Mouse (Mus musculus) MEL (cell line): ENCODE results near the gene Prnd. TPM values are rescaled to one million over a fixed set of nuclear protein-coding genes. Genes with fewer than 3 reads are reported as not detected.

Experiments used
- DNase-seq: peaks from one replicate; pipeline ENCODE4 v3.0.0; 2011; ENCODE audit warnings: low read depth, low spot score
- H3K27ac ChIP-seq: 2 replicates; pipeline ENCODE4 v1.5.1; 2012; ENCODE audit warnings: low read depth, mild to moderate bottlenecking, control low read depth, low read length, moderate library complexity; ENCODE audit not compliant: control insufficient read depth
- H3K27me3 ChIP-seq, 2 experiments: fragments of 150-350 bp in 1 of 2; sonication (generic) in 1 of 2; 2 replicates each; pipeline ENCODE4 v1.6.1; 2012; ENCODE audit warnings: low read length in 2 of 2, mild to moderate bottlenecking in 2 of 2, improper control_type of control experiment in 1 of 2, moderate library complexity in 1 of 2; ENCODE audit not compliant: insufficient read depth in 2 of 2, control insufficient read depth in 1 of 2
- H3K36me3 ChIP-seq, 2 experiments: 2 replicates each; pipeline ENCODE4 v1.6.1; 2012 to 2014; ENCODE audit warnings: low read length in 2 of 2, improper control_type of control experiment in 1 of 2, inconsistent platforms in 1 of 2, mild to moderate bottlenecking in 1 of 2; ENCODE audit not compliant: insufficient read depth in 2 of 2, control insufficient read depth in 1 of 2
- H3K4me1 ChIP-seq, 2 experiments: fragments of 150-350 bp in 1 of 2; sonication (generic) in 1 of 2; 2 replicates each; pipeline ENCODE4 v1.6.1; 2012; ENCODE audit warnings: low read length in 2 of 2, improper control_type of control experiment in 1 of 2, mild to moderate bottlenecking in 1 of 2; ENCODE audit not compliant: insufficient read depth in 2 of 2, control insufficient read depth in 1 of 2
- H3K4me3 ChIP-seq, 2 experiments: fragments of 150-350 bp in 1 of 2; sonication (generic) in 1 of 2; 2 replicates each; pipeline ENCODE4 v1.5.1; 2012; ENCODE audit warnings: low read depth in 2 of 2, low read length in 2 of 2, mild to moderate bottlenecking in 2 of 2, moderate library complexity in 2 of 2, control low read depth in 1 of 2, improper control_type of control experiment in 1 of 2; ENCODE audit not compliant: control insufficient read depth in 1 of 2, insufficient read depth in 1 of 2
- H3K79me2 ChIP-seq: 2 replicates; pipeline ENCODE4 v1.6.1; 2012; ENCODE audit warnings: mild to moderate bottlenecking, low read length, moderate library complexity; ENCODE audit not compliant: control insufficient read depth, poor library complexity, insufficient read depth
- H3K9ac ChIP-seq: 2 replicates; pipeline ENCODE4 v1.6.1; 2012; ENCODE audit warnings: low read depth, mild to moderate bottlenecking, control low read depth, low read length, moderate library complexity; ENCODE audit not compliant: control insufficient read depth, poor library complexity, severe bottlenecking
- H3K9me3 ChIP-seq: fragments of 150-350 bp; sonication (generic); replicated peaks from 2 replicates; pipeline ENCODE4 v1.6.1; 2012; ENCODE audit warnings: mild to moderate bottlenecking, low read length, improper control_type of control experiment, moderate library complexity; ENCODE audit not compliant: insufficient read depth
- BHLHE40 ChIP-seq: IDR thresholded peaks from 2 replicates; pipeline ENCODE4 v1.6.1; 2012; ENCODE audit warnings: low read depth, mild to moderate bottlenecking, inconsistent platforms, low read length, improper control_type of control experiment, borderline replicate concordance
- CHD2 ChIP-seq: IDR thresholded peaks from 2 replicates; pipeline ENCODE4 v1.6.1; 2011; ENCODE audit warnings: low read length, improper control_type of control experiment
- CTCF ChIP-seq, 3 experiments: IDR thresholded peaks in 2 of 3; conservative IDR thresholded peaks in 1 of 3; 2 replicates each; pipeline ENCODE4 v1.5.1; 2011 to 2012; ENCODE audit warnings: low read length in 3 of 3, low read depth in 2 of 3, mild to moderate bottlenecking in 2 of 3, improper control_type of control experiment in 1 of 3, inconsistent platforms in 1 of 3, mixed read lengths in 1 of 3, moderate library complexity in 1 of 3; ENCODE audit not compliant: control insufficient read depth in 1 of 3, insufficient read depth in 1 of 3, poor library complexity in 1 of 3, severe bottlenecking in 1 of 3
- E2F4 ChIP-seq: IDR thresholded peaks from 2 replicates; pipeline ENCODE4 v1.6.1; 2011; ENCODE audit warnings: low read depth, low read length, improper control_type of control experiment, borderline replicate concordance
- ELF1 ChIP-seq: IDR thresholded peaks from 2 replicates; pipeline ENCODE4 v1.6.1; 2014; ENCODE audit warnings: low read depth, mild to moderate bottlenecking, inconsistent platforms, low read length, improper control_type of control experiment, moderate library complexity
- EP300 ChIP-seq, 2 experiments: IDR thresholded peaks; 2 replicates each; pipeline ENCODE4 v1.6.1; 2011; ENCODE audit warnings: improper control_type of control experiment in 2 of 2, low read length in 2 of 2, low read depth in 1 of 2, mild to moderate bottlenecking in 1 of 2
- GABPA ChIP-seq: IDR thresholded peaks from 2 replicates; pipeline ENCODE4 v1.6.1; 2012; ENCODE audit warnings: low read depth, mild to moderate bottlenecking, inconsistent platforms, low read length, improper control_type of control experiment, moderate library complexity
- HCFC1 ChIP-seq: IDR thresholded peaks from 2 replicates; pipeline ENCODE4 v1.6.1; 2012; ENCODE audit warnings: low read depth, mild to moderate bottlenecking, inconsistent platforms, low read length, improper control_type of control experiment, moderate library complexity
- MAFK ChIP-seq: IDR thresholded peaks from 2 replicates; pipeline ENCODE4 v1.6.1; 2011; ENCODE audit warnings: low read depth, mild to moderate bottlenecking, low read length, improper control_type of control experiment, borderline replicate concordance
- MAX ChIP-seq: IDR thresholded peaks from 2 replicates; pipeline ENCODE4 v1.6.1; 2011; ENCODE audit warnings: low read length, improper control_type of control experiment
- MAZ ChIP-seq: IDR thresholded peaks from 2 replicates; pipeline ENCODE4 v1.6.1; 2012; ENCODE audit warnings: low read depth, mild to moderate bottlenecking, inconsistent platforms, low read length, improper control_type of control experiment
- MEF2A ChIP-seq: IDR thresholded peaks from 2 replicates; pipeline ENCODE4 v1.6.1; 2014; ENCODE audit warnings: low read depth, mild to moderate bottlenecking, inconsistent platforms, low read length, improper control_type of control experiment; ENCODE audit not compliant: poor library complexity, insufficient replicate concordance, severe bottlenecking; ENCODE audit errors: extremely low read depth
- MXI1 ChIP-seq: IDR thresholded peaks from 2 replicates; pipeline ENCODE4 v1.6.1; 2011; ENCODE audit warnings: mild to moderate bottlenecking, low read depth, low read length, improper control_type of control experiment
- MYC ChIP-seq: IDR thresholded peaks from 2 replicates; pipeline ENCODE4 v1.6.1; 2011; ENCODE audit warnings: low read depth, mild to moderate bottlenecking, low read length, improper control_type of control experiment, moderate library complexity
- NELFE ChIP-seq: IDR thresholded peaks from 2 replicates; pipeline ENCODE4 v1.6.1; 2011; ENCODE audit warnings: low read depth, low read length, improper control_type of control experiment
- NRF1 ChIP-seq: IDR thresholded peaks from 2 replicates; pipeline ENCODE4 v1.6.1; 2014; ENCODE audit warnings: low read depth, mild to moderate bottlenecking, inconsistent platforms, low read length, improper control_type of control experiment, moderate library complexity; ENCODE audit not compliant: poor library complexity, insufficient read depth, severe bottlenecking
- POLR2AphosphoS2 ChIP-seq: IDR thresholded peaks from 2 replicates; pipeline ENCODE4 v1.6.1; 2011; ENCODE audit warnings: low read length, improper control_type of control experiment
- RAD21 ChIP-seq: IDR thresholded peaks from 2 replicates; pipeline ENCODE4 v1.6.1; 2011; ENCODE audit warnings: mild to moderate bottlenecking, low read depth, low read length, improper control_type of control experiment
- SIN3A ChIP-seq: IDR thresholded peaks from 2 replicates; pipeline ENCODE4 v1.6.1; 2012; ENCODE audit warnings: low read length, improper control_type of control experiment, inconsistent platforms
- TAL1 ChIP-seq: IDR thresholded peaks from 2 replicates; pipeline ENCODE4 v1.6.1; 2012; ENCODE audit warnings: mild to moderate bottlenecking, inconsistent platforms, low read length, moderate library complexity, mixed read lengths
- TBP ChIP-seq: IDR thresholded peaks from 2 replicates; pipeline ENCODE4 v1.8.0; 2011; ENCODE audit warnings: low read depth, low read length, improper control_type of control experiment
- TCF12 ChIP-seq: IDR thresholded peaks from 2 replicates; pipeline ENCODE4 v1.6.1; 2014; ENCODE audit warnings: low read depth, mild to moderate bottlenecking, inconsistent platforms, low read length, improper control_type of control experiment, moderate library complexity
- ZKSCAN1 ChIP-seq: IDR thresholded peaks from 2 replicates; pipeline ENCODE4 v1.6.1; 2012; ENCODE audit warnings: low read depth, mild to moderate bottlenecking, inconsistent platforms, low read length, improper control_type of control experiment, moderate library complexity
- ZMIZ1 ChIP-seq: IDR thresholded peaks from 2 replicates; pipeline ENCODE4 v1.6.1; 2012; ENCODE audit warnings: low read depth, mild to moderate bottlenecking, inconsistent platforms, low read length, improper control_type of control experiment, moderate library complexity
- ZNF384 ChIP-seq: IDR thresholded peaks from 2 replicates; pipeline ENCODE4 v1.6.1; 2012; ENCODE audit warnings: low read depth, mild to moderate bottlenecking, inconsistent platforms, low read length, improper control_type of control experiment
- polyA plus RNA-seq, 2 experiments: library from polyadenylated mRNA; stranded (reverse) in 1 of 2; unstranded in 1 of 2; fragments of >175 nt in 1 of 2; fragments of >200 nt in 1 of 2; gene quantifications; 2 replicates each; pipeline versions ENCODE4 v1.2.1 to v1.2.4; 2012; ENCODE audit warnings: low replicate concordance in 2 of 2, low read depth in 1 of 2; ENCODE audit not compliant: insufficient read length in 2 of 2, insufficient read depth in 1 of 2, missing spikeins in 1 of 2
- total RNA-seq: library from RNA; depleted of rRNA; stranded (reverse); fragments of 300-350 nt; gene quantifications from 2 replicates; pipeline ENCODE4 v1.2.3, GENCODE M21; 2012

The Prnd gene
- total and polyA plus RNA-seq, 3 experiments = 0.06 TPM; not detected in 2

GRCm38 (mm10) chr2:131994971-131995370 lies 44.3 kb downstream of the Prnd start:
- H3K36me3 ChIP-seq = no peaks in the 10 kb centered on the region

GRCm38 (mm10) chr2:131995742-131996141 lies 45.1 kb downstream of the Prnd start:
- Histone ChIP-seq H3K9me3 (no peaks in the 10 kb centered on the region), H3K79me2 (no peaks in the 10 kb centered on the region), H3K9ac (no peak overlapping the region), H3K36me3 (no peaks in the 10 kb centered on the region), H3K4me1 (no peaks in the 10 kb centered on the region), H3K27me3 (no peaks in the 10 kb centered on the region), H3K4me3 (no peak overlapping the region), H3K27ac (no peak overlapping the region)
- no peak for DNase-seq
- TF ChIP-seq TBP = no peak
- TF ChIP-seq NRF1 = no peak
- no peak for TF ChIP-seq MXI1
- no peak for TF ChIP-seq MAZ
- no peak for TF ChIP-seq MAFK
- no peak for TF ChIP-seq EP300 (IDR thresholded peaks at IDR 0.05; ENCODE audit: low read depth in 1 of 2, low read length in 2 of 2)
- no peak for TF ChIP-seq SIN3A
- TF ChIP-seq ZMIZ1 = no peak
- TF ChIP-seq POLR2AphosphoS2 = no peak
- no peak for TF ChIP-seq MAX
- TF ChIP-seq MEF2A = no peak
- TF ChIP-seq GABPA = no peak

More at GRCm38 (mm10) chr2:131994971-131995370, 44.3 kb downstream of the Prnd start:
- no peaks in the 10 kb centered on the region for H3K9me3 ChIP-seq
- H3K4me1 ChIP-seq = no peaks in the 10 kb centered on the region
- no peak for TF ChIP-seq POLR2AphosphoS2
- TF ChIP-seq ZKSCAN1 = no peak
- TF ChIP-seq HCFC1 = no peak
- TF ChIP-seq TCF12 = no peak
- TF ChIP-seq TBP = no peak
- no peak for TF ChIP-seq CTCF (IDR thresholded peaks at IDR 0.05 in 2 of 3, conservative IDR thresholded peaks at IDR 0.05 in 1 of 3; ENCODE audit: control insufficient read depth in 1 of 3, insufficient read depth in 1 of 3, low read depth in 2 of 3, low read length in 3 of 3, poor library complexity in 1 of 3, severe bottlenecking in 1 of 3)
- TF ChIP-seq BHLHE40 = no peak
- no peak for TF ChIP-seq MAFK
- no peak for TF ChIP-seq ZNF384
- no peak for TF ChIP-seq NELFE
- TF ChIP-seq TAL1 = no peak
- TF ChIP-seq E2F4 = no peak
- no peak for TF ChIP-seq ELF1
- no peak for TF ChIP-seq RAD21
- TF ChIP-seq MYC = no peak
- no peak for TF ChIP-seq CHD2
- TF ChIP-seq, all 39 proteins: peak for 0
- Histone ChIP-seq H3K27ac (no peak overlapping the region), H3K79me2 (no peaks in the 10 kb centered on the region), H3K9ac (no peak overlapping the region), H3K4me3 (no peak overlapping the region), H3K27me3 (no peaks in the 10 kb centered on the region)
- DNase-seq = no peak
